Mouse (Mus musculus) heart, adult 18-20 months (tissue): ENCODE data around the gene Nfu1. TPM values are rescaled to one million over a fixed set of nuclear protein-coding genes. Genes with fewer than 3 reads are reported as not detected.
A peak's percentile ranks its signal among the peaks of the same experiment; 100 is the strongest.
"Not testable (repeated sequence)": the region's sequence is repeated elsewhere in the genome, so short reads cannot be mapped to it uniquely, and the experiment has no call there.

Experiments
- DNase-seq, 2 experiments: peaks; one replicate each; pipeline ENCODE4 v3.0.0; 2021 to 2022; ENCODE audit warnings: mixed read lengths in 1 of 2
- total RNA-seq, 2 experiments: library from RNA; stranded (reverse); gene quantifications; 2 replicates each; pipeline ENCODE4 v1.2.3; 2021

Nfu1 gene
- total RNA-seq, 2 experiments from 2014 or later = 78.6 to 80.5 TPM

DNA sequence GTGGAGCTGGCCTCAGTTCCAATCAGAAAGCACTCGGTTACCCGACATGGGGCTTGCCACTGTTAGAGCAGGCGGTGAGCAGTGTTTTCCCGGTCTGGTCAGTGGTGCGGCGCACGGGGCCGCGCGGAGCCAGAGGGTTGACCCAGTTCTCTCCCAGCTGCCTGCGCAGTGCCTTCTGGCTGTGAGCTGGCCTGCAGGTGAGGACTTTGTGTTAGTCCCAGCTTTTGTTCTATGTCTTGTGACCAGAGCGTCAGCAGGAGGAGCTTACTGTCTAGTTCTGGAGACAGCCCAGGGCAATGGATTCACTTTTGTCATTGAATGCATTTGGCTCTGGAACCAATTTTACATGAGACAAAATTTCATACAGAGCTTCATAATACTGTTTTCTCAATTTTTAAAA lies 12.8 kb downstream of the Nfu1 start:
- DNase-seq = no peak

GRCm38 (mm10) chr6:87026980-87027379 lies 17.9 kb downstream of the Nfu1 start:
- peak in 1 of 2 experiments; percentile 43 for DNase-seq

DNA sequence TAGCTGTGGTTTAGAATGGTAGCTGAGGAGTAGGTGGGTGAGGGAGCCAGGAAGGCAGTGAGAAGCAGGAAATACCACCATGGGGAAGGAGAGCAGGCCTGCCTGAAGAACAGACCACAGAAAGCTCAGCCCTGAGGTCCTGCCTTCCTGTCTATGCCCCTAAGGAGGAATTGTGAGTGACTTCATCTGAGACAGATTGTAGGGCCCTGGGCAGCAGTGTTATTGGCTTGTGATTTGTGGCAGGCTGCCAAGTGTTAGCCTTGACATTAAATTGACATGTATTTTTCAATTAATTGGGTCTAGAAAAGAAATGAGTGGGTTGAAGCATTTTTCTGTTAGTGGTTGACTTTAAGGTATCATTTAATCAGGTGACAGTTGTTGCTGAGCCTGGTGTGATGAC lies 19.8 kb downstream of the Nfu1 start:
- no peak for DNase-seq

GRCm38 (mm10) chr6:87031310-87031709 lies 22.3 kb downstream of the Nfu1 start:
- not testable (repeated sequence) for DNase-seq

DNA sequence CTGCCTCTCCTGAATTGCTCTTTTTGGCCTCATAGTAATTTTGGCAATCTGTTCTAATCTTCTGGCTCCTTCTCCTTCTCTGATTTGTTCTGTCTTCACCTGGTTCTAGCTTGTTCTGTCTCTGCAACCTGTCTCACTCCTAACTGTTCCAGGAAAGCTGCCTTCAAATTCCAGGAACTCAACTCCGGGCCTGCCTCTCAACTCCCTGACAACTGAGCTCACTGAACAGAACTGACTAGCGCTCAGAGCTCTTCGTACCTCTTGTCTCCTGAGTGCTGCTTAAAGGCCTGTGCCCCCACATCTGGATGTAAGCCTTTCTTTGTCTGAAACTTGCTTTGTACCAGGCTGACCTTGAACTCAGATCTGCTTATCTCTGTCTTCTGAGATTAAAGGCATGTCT lies 23.4 kb downstream of the Nfu1 start:
- DNase-seq = no peak

DNA sequence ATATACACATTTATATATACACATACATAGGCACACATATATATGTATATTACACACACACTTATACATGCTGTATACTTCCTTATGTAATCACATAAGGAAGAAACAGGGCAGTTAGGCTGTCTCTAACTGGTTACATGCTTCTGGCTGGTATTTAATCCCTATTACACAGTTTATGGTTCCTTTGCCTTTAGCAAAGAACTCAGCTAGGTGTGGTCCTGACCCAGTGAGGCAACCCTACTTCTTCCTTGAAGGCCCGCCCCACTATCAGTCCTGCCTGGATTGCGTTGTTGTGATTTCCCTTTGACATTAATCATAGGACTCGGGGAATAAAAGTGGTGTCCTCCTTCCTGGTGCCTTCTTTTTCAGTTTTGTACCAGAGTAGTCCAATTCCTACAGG lies 25.4 kb downstream of the Nfu1 start:
- DNase-seq = no peak

DNA sequence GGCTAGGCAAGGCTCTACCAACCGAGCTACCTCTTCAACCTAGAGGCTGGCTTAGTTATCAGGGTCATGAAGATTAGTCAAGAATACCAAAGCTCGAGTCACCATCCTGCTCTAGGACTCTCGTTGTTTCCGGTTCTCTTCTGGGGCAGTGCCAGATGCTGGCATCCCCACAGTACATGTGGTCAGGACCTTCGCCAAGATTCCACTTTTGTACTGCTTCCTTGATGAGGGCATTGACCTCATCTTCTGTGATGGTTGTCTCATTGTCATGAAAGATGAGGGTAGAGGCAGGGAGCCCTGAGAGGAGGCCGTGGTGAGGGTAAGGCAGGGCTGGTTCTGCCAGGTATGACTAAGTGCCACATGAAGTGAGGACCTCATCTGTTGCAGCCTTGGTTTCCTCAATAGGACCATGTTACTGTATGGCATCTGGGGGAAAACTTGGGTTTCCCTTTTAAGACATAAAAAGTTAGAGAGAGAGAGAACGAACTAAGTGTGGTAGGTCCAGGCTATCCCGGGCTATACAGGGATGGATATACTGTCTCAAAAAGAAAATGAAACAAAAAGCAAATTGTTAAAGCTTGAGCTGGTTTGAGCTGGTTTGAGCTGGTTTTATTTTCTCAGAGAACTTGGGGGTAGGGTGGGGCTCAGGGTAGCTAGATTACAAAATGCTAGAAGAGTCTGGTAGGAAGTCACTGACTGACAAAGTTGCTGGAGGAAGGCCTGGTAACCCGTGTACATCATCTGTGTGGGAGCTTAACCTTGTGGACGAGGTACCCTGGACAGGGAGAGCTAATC lies 29.0 kb downstream of the Nfu1 start:
- DNase-seq = peak in 1 of 2 experiments; percentile 11

DNA sequence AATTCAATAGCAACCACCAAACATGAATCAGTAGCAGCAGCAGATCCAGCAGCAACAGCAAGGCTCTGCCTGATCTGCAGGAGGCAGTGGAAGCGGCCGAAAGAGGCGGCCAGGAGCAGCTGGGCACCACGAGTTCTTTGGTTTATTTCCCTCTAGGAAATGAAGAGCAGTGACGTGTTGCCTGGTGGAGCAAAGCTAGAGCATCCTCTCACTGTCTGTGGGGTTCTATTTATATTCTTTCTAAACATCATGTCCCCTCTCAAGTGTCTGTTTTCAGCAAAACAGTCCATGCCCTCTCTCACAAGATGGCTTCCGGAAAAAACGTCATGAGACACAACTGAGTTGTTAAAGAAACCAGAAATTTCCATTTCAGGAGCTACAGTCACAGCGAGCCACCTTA lies 30.1 kb downstream of the Nfu1 start:
- no peak for DNase-seq

DNA sequence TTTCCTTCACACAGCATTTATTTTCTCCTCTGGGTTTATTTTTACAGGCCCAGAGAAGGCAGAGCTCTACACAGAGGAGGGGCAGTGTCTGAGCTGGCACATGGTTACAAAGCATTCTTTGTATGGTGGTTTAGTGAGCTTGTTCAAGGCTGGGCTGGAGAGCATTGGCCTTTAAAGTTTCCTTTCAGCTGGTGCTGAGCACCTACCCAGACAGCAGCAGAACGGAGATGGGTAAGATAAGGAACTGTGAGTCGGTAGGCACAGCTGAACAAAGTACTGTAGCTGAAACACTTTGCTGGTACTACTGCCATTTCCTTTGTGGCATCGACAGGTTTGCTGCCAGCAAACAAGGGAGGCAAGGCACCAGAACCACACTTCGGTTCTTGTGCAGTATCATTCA lies 31.9 kb downstream of the Nfu1 start:
- no peak for DNase-seq

DNA sequence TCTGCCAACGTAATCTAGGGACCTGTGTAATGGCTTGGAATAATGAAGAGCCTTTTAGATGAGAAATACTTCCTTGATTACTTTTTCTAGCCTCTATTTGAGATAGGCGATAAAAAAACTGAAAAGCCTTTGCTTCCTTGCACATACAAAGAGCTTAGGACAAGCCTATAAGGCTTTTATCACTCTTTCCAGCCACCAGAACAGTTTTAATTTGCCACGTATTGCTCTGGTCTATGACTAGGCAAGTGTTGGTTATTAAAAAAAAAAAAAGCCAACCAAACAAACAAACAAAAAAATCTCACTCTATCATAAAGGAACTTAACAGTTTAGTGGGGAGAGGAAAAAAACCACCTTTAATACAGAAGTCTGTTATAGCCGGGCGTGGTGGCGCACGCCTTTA lies 32.4 kb downstream of the Nfu1 start:
- no peak for DNase-seq

DNA sequence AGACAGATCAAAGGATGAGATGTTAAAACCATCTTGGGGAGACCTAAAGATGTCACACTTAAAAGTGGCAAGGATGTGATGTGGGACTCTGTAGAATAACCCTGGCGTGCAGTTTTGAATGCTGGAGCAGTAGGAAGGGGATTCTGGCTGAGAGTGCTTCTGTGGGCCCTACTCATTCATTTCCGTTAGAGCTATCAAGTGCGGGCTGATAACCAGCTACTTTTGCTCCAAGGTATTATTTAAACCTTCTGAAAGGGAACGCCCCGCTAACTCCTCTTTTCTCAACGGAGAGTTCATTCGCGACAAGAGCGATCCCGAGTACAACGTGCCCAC lies 32.9 kb downstream of the Nfu1 start:
- DNase-seq = no peak

DNA sequence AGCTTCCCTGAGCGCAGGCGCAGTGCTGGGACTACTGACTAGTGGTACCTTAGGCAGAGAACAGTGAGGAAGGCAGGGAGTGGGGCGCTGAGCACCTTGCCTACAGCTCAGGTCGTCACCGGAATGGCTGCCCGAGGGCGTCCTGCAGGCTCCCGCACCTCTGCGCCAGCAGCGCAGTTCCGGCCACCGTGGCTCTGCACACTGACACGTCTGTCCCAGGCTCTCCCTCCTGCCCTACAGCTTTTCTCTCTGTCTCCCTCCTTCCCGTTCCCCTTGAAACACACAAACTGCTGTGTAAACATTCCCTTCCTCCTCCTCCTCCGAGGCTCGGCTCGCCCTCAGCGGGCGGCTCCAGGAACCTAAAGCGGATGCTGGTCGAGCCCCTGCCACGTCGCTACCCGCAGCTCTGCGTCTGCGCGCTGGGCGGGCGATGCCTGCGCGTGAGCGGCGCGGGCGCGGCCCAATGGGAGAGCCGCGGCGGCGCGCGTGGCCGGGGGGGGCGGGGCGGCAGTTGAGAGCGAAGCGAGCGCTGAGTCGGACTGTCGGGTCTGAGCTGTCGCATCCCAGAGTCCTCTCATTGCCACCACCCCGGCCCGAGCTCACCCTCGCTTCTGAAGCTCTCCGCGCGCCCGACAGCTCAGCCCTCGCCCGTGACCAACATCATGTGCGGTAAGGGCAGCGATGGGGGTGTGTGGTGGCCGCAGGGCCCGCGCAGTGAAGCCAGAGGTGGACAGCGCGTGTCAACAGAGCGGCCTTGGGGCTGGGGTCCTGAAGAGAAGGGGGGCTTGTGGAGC lies 33.5 kb downstream of the Nfu1 start, which contains the start of gene Gfpt1:
Gene Gfpt1 (plus strand): TSS at position 510 of the 794 bp plus-strand sequence.
- DNase-seq = peak; percentile 96 to 97

GRCm38 (mm10) chr6:87043131-87043516 lies 34.1 kb downstream of the Nfu1 start:
- no peak for DNase-seq

DNA sequence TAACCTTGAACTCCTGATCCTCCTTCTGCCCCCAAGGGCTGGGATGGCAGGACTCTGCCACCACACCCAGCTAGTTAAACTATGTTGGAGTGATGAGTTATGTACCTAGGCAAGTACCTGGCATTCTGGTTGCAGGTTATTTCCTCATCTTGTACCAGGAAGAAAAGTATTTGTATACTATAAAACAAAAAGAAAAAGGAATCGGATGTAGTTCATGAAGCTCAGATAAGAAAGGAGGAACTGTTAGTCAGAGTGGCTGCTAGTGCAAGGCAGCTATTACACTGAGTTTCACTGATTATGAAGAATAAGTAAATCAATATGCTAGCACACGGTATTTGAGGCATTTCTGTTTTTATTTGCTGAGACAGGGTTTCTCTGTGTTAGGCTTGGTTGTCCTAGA lies 35.9 kb downstream of the Nfu1 start:
- no peak for DNase-seq

GRCm38 (mm10) chr6:87045507-87045906 lies 36.5 kb downstream of the Nfu1 start:
- no peak for DNase-seq

GRCm38 (mm10) chr6:87048712-87049111 lies 39.7 kb downstream of the Nfu1 start:
- not testable (repeated sequence) for DNase-seq

- DNase-seq = no peak
Observed at GRCm38 (mm10) chr6:87051886-87052425, 42.9 kb downstream of the Nfu1 start.

DNA sequence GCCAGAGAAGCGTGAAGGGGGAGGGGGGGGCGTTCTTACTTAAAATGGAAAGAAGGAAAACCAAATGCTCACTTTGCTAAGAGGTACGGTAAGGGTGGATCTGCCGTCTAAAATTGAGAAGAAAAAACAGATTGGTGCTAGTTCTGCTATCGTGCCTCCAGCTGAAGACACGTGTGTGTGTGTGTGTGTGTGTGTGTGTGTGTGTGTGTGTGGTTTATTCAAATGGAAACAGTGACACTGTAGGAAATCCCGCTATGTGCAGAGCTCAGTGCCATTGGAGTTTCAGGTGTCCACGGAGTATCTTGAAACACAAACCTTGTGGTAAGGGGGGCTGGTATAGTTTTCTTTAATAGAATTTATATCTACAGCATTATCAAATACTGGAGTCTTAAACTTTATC lies 45.2 kb downstream of the Nfu1 start:
- no peak for DNase-seq

- DNase-seq = no peak
Observed at GRCm38 (mm10) chr6:87059754-87060153, 50.7 kb downstream of the Nfu1 start.

GRCm38 (mm10) chr6:87063586-87063985 lies 54.5 kb downstream of the Nfu1 start:
- DNase-seq = no peak

DNA sequence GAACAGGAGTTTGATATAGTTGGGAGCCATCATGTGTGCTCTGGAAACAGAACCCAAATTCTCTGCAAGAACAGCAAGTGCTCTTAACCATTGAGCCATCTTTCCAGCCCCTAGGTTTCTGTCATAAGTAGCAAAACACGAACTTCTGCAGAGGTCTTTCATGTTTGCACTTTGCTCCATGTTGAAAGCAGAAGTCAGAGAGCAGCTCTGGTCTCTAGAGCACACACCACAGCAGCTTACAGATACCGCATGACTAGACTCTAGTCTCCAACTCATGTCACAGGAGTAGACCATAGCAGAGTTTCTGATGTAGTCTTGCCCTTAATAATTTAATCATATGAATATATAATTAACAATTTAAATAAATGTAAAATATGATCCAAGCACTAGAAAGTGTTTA lies 59.2 kb downstream of the Nfu1 start:
- no peak for DNase-seq

GRCm38 (mm10) chr6:87069195-87069900 lies 60.3 kb downstream of the Nfu1 start:
- no peak for DNase-seq

- DNase-seq = no peak
Observed at GRCm38 (mm10) chr6:87070641-87071040, 61.6 kb downstream of the Nfu1 start.
